Mouse (Mus musculus): ENCODE data around the gene Magohb. TPM values are rescaled to one million over a fixed set of nuclear protein-coding genes. Genes with fewer than 3 reads are reported as not detected.
A peak's percentile ranks its signal among the peaks of the same experiment; 100 is the strongest.

Magohb gene
- polyA plus RNA-seq, 1 experiment: 0.44 TPM

DNA sequence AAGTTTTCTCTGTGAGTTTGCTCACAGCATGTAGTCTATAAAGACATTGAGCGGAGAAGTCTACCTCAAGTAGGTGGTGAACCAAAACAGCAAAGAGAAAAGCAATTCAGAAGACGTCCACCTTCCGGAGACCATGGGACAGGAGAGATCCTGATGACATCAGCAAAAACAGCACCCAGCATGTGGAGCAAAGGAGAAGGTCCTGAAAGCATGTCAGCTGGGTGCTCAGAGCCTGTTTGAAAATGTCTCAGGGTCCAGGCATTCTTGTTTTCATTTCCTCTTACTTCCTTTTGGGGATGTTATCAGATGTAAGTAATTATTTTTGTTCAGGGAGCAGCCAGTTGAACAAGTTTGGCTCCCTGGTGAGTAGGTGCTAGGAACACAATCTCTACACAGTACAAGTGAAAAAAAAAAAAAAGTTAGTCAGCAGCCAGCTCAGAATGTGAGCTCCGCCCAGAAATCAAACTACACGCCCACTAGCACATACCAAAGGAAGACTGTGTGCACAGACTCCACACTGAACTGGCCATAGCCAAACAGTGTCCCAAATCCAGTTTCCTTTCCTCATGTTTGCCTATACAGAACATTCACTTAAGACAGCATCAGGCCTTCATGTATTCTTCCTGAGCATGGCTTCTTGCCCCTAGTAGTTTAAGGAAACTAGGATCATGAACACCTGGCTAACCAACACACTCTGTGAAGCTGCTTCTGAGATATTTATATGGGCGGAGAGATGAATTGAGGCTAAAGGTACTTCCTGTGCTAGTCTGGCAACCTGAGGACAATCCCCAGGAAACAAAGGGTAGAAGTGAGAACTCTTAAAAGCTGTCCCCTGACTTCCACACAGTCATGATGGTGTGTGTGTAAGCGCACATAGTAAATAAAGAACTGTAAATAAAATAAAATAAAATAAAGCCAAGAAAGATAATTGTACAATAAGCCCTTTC is 23.4 kb upstream of the Magohb start:
- WGBS: 83% methylated on average over 7 of the region's 7 CpGs
- no peak for TF ChIP-seq CTCF (IDR thresholded peaks at IDR 0.05; ENCODE audit: extremely low read depth, insufficient read depth, insufficient read length, insufficient replicate concordance)
- no peak for TF ChIP-seq POLR2A (IDR thresholded peaks at IDR 0.05; ENCODE audit: low read depth, low read length)

DNA sequence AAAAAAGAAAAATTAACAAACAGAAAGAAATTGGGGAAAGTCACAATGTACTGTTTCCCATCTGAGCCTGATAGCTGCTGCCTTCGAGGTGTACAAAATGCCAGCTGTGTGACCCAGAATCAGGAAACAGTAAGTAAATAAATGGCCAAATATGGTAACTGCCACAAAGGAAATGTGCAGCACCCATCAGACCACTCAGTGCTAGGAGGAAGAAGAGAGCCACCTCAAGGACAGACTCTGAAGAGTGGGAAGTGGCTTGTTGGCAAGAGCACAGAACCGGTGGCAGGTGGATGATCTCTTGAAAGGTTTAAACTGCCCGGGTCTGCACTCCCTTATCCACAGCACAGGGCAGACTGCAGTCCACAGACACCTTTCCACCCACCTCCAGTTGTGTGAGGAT is 15.0 kb upstream of the Magohb start:
- under 1% methylated on average over 3 of the region's 3 CpGs for WGBS
- no peak for DNase-seq (ENCODE audit: low read depth in 1 of 2, low spot score in 2 of 2)

More for the DNA sequence above, 23.4 kb upstream of the Magohb start:
- Histone ChIP-seq H3K4me1 (ENCODE audit: control insufficient read depth, insufficient read depth, insufficient read length) (no peaks in the 10 kb centered on the region), H3K36me3 (ENCODE audit: control insufficient read depth, insufficient read depth, low read length) (no peaks in the 10 kb centered on the region), H3K4me3 (ENCODE audit: extremely low read depth, insufficient read depth, insufficient read length) (no peak overlapping the region), H3K27me3 (ENCODE audit: control insufficient read depth, insufficient read depth, low read length) (no peaks in the 10 kb centered on the region), H3K27ac (ENCODE audit: insufficient read depth, low read length) (no peak overlapping the region)
- DNase-seq (ENCODE audit: low read depth in 1 of 2, low spot score in 2 of 2): no peak

DNA sequence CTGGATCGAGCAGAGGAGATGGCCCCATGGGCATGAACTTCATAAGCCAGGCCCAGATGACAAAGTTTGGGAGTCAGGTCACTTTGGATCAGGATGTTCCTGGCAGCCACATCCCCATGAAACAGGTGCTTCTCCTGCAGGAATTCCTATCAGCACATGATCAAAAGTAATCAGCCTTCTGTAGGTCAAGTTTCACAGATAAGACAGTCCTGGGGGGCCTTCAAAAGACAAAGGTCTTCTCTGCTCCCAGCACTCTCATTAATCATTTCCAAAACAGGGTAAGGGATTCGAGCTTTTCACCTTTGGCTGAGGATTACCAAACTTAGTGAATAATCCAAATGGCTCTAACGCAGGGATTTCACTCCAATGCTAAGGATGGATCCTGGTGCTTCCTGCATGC is 11.7 kb upstream of the Magohb start:
- Histone ChIP-seq H3K4me3 (ENCODE audit: extremely low read depth, insufficient read depth, insufficient read length) (no peak overlapping the region), H3K36me3 (ENCODE audit: control insufficient read depth, insufficient read depth, low read length) (no peaks in the 10 kb centered on the region), H3K27ac (ENCODE audit: insufficient read depth, low read length) (no peak overlapping the region), H3K27me3 (ENCODE audit: control insufficient read depth, insufficient read depth, low read length) (no peaks in the 10 kb centered on the region), H3K4me1 (ENCODE audit: control insufficient read depth, insufficient read depth, insufficient read length) (no peaks in the 10 kb centered on the region)
- 76% methylated on average over 3 of the region's 3 CpGs for WGBS
- TF ChIP-seq CTCF (IDR thresholded peaks at IDR 0.05; ENCODE audit: extremely low read depth, insufficient read depth, insufficient read length, insufficient replicate concordance) (no peak), POLR2A (IDR thresholded peaks at IDR 0.05; ENCODE audit: low read depth, low read length) (no peak)
- DNase-seq (ENCODE audit: low read depth in 1 of 2, low spot score in 2 of 2): no peak

More for the DNA sequence above, 15.0 kb upstream of the Magohb start:
- H3K36me3 ChIP-seq (ENCODE audit: control insufficient read depth, insufficient read depth, low read length): no peaks in the 10 kb centered on the region
- H3K4me1 ChIP-seq (ENCODE audit: control insufficient read depth, insufficient read depth, insufficient read length): no peaks in the 10 kb centered on the region
- no peak overlapping the region for H3K27ac ChIP-seq (ENCODE audit: insufficient read depth, low read length)
- H3K4me3 ChIP-seq (ENCODE audit: extremely low read depth, insufficient read depth, insufficient read length): no peak overlapping the region
- TF ChIP-seq POLR2A (IDR thresholded peaks at IDR 0.05; ENCODE audit: low read depth, low read length): no peak
- no peak for TF ChIP-seq CTCF (IDR thresholded peaks at IDR 0.05; ENCODE audit: extremely low read depth, insufficient read depth, insufficient read length, insufficient replicate concordance)
- H3K27me3 ChIP-seq (ENCODE audit: control insufficient read depth, insufficient read depth, low read length): no peaks in the 10 kb centered on the region

DNA sequence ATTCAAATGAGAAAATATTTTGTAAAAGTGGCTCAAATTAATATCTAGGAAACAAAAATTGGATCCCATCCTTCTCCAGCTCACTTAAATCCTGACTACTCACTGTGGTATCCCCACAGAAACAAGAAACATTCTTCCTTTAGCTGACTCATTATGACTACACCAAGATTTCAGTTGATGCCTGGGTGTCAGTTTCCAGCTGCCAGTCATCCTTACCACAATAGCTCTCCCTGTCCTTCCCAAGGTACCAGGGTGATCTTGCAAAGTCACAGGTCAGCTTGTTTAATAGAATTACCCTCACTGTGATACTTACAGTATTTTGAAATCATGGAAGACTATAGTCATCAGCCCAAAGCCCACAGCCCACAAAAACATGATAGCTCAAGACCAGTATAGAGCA is 5.5 kb upstream of the Magohb start:
- Histone ChIP-seq H3K27ac (ENCODE audit: insufficient read depth, low read length) (no peak overlapping the region), H3K4me1 (ENCODE audit: control insufficient read depth, insufficient read depth, insufficient read length) (no peaks in the 10 kb centered on the region)
- no peak for DNase-seq (ENCODE audit: low read depth in 1 of 2, low spot score in 2 of 2)

DNA sequence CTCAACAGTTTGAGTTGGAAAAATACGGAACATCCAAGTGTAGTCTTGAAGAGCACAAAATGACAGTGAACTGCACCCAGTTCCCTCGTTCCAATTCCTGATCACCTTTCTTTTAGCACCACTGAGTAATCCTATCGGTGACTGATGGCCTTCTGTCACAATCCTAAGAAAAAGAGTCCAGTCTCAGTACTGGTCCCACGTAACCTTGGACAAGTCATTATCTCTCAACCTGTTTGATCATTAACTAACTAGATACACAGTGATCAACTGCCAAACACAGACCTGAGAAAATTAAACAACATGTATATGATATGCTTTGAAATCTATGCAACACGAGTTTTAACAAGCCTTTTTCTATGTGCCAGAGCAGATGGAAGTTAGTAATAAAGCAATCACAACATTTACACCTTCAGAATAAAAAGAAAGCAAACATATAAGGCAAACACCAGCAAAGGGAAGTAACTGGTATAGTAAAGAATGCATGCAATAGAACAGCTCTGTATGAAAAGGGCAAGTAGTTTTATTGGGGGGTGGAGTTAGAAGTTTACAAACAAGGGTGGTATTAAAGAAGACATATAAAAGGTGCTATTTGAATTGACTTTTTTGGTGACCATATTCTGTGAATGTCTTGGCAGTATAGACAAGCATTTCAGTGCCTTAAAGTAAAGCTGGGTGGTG is 1.5 kb upstream of the Magohb start:
- no peak for DNase-seq (ENCODE audit: low read depth in 1 of 2, low spot score in 2 of 2)
- WGBS: 89% methylated on average over 5 of the region's 5 CpGs
- TF ChIP-seq CTCF (IDR thresholded peaks at IDR 0.05; ENCODE audit: extremely low read depth, insufficient read depth, insufficient read length, insufficient replicate concordance) (no peak), POLR2A (IDR thresholded peaks at IDR 0.05; ENCODE audit: low read depth, low read length) (no peak)
- 0 out of 2 replicates have a peak, but pooled peaks cover 2% of the 10 kb centered on the region for H3K4me1 ChIP-seq (ENCODE audit: control insufficient read depth, insufficient read depth, insufficient read length)
- no peaks in the 10 kb centered on the region for H3K36me3 ChIP-seq (ENCODE audit: control insufficient read depth, insufficient read depth, low read length)
- H3K27me3 ChIP-seq (ENCODE audit: control insufficient read depth, insufficient read depth, low read length): no peaks in the 10 kb centered on the region
- no peak overlapping the region for H3K27ac ChIP-seq (ENCODE audit: insufficient read depth, low read length)
- H3K4me3 ChIP-seq (ENCODE audit: extremely low read depth, insufficient read depth, insufficient read length): no peak overlapping the region

More for the DNA sequence above, 5.5 kb upstream of the Magohb start:
- no peak for TF ChIP-seq CTCF (IDR thresholded peaks at IDR 0.05; ENCODE audit: extremely low read depth, insufficient read depth, insufficient read length, insufficient replicate concordance)
- no peak for TF ChIP-seq POLR2A (IDR thresholded peaks at IDR 0.05; ENCODE audit: low read depth, low read length)
- H3K36me3 ChIP-seq (ENCODE audit: control insufficient read depth, insufficient read depth, low read length): no peaks in the 10 kb centered on the region
- H3K4me3 ChIP-seq (ENCODE audit: extremely low read depth, insufficient read depth, insufficient read length): no peak overlapping the region
- no peaks in the 10 kb centered on the region for H3K27me3 ChIP-seq (ENCODE audit: control insufficient read depth, insufficient read depth, low read length)

DNA sequence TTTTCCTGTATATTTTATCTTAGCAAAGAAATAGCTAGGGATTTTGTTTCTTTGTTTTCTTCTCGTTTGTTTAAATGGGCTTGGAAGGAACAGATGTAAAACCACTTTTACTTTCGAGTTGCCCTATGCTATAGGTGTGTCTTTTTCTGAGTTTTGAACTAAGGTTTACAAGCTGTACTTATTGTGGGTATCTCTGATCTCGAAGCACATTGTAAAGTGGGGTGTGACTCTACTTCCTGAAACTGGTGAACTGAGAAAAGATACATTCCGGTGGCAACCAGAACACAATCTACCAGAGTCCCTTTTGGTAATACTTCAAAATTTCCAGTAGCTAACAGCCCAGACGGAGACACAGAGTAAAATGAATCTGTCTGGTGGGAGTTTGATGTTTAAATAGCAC is 872 bp upstream of the Magohb start:
- no peak for DNase-seq (ENCODE audit: low read depth in 1 of 2, low spot score in 2 of 2)
- Histone ChIP-seq H3K27ac (ENCODE audit: insufficient read depth, low read length) (no peak overlapping the region), H3K4me1 (ENCODE audit: control insufficient read depth, insufficient read depth, insufficient read length) (0 out of 2 replicates have a peak, but pooled peaks cover 2% of the 10 kb centered on the region), H3K27me3 (ENCODE audit: control insufficient read depth, insufficient read depth, low read length) (no peaks in the 10 kb centered on the region), H3K36me3 (ENCODE audit: control insufficient read depth, insufficient read depth, low read length) (no peaks in the 10 kb centered on the region; the same call in 1 of the 2 replicates), H3K4me3 (ENCODE audit: extremely low read depth, insufficient read depth, insufficient read length) (peak overlapping the region; percentile 81; the same call in 1 of the 2 replicates)
- WGBS: 36% methylated on average over 5 of the region's 5 CpGs
- no peak for TF ChIP-seq CTCF (IDR thresholded peaks at IDR 0.05; ENCODE audit: extremely low read depth, insufficient read depth, insufficient read length, insufficient replicate concordance)
- TF ChIP-seq POLR2A (IDR thresholded peaks at IDR 0.05; ENCODE audit: low read depth, low read length): no peak

Data from spleen, adult 2 months (tissue).